Mouse (Mus musculus) liver, embryonic 14.5 days (tissue): ENCODE measurements at regions not wholly inside any gene's neighbourhood (a gene's known extent, or its start where the extent isn't known, plus 50 kb on each side); places are given as distances from the start of the nearest gene placed in this dataset.

Source experiments
- ATAC-seq: fragments of 200-750 bp; cut with Nextera tagmentation; 2 replicates; pipeline ENCODE4 v1.8.0; 2017; ENCODE audit warnings: moderate number of reproducible peaks, mild to moderate bottlenecking, moderate library complexity; ENCODE audit not compliant: insufficient read depth
- DNase-seq, 3 experiments: peaks; one replicate each; pipeline ENCODE4 v3.0.0-alpha.2; 2012 to 2013; ENCODE audit warnings: low read depth in 3 of 3, low spot score in 3 of 3
- H3K27ac ChIP-seq: fragments of 300-500 bp; sonication (generic); 2 replicates; pipeline ENCODE4 v1.5.1; 2014; ENCODE audit warnings: moderate library complexity, mild to moderate bottlenecking, control low read depth, inconsistent platforms
- H3K27me3 ChIP-seq: fragments of 300-500 bp; sonication (generic); 2 replicates; pipeline ENCODE4 v1.6.1; 2014; ENCODE audit warnings: mild to moderate bottlenecking, low read length, moderate library complexity; ENCODE audit not compliant: control insufficient read depth, insufficient read depth
- H3K36me3 ChIP-seq: fragments of 300-500 bp; sonication (generic); replicated peaks from 2 replicates; pipeline ENCODE4 v1.6.1; 2014; ENCODE audit warnings: low read depth; ENCODE audit not compliant: control insufficient read depth, insufficient read depth
- H3K4me1 ChIP-seq, 2 experiments: fragments of 200-500 bp in 1 of 2; fragments of 300-500 bp in 1 of 2; sonication (generic) in 1 of 2; replicated peaks; 2 replicates each; pipeline ENCODE4 v1.6.1; 2012 to 2014; ENCODE audit warnings: antibody characterized with exemption in 1 of 2, inconsistent platforms in 1 of 2, low read length in 1 of 2; ENCODE audit not compliant: control insufficient read depth in 2 of 2, insufficient read depth in 2 of 2
- H3K4me2 ChIP-seq: fragments of 300-500 bp; sonication (generic); 2 replicates; pipeline ENCODE4 v1.6.1; 2014; ENCODE audit warnings: low read depth, mild to moderate bottlenecking, control low read depth, moderate library complexity
- H3K4me3 ChIP-seq, 2 experiments: fragments of 200-500 bp in 1 of 2; fragments of 300-500 bp in 1 of 2; sonication (generic) in 1 of 2; 2 replicates each; pipeline ENCODE4 v1.5.1; 2012 to 2014; ENCODE audit warnings: low read depth in 2 of 2, low read length in 2 of 2, mild to moderate bottlenecking in 2 of 2, control low read depth in 1 of 2, inconsistent platforms in 1 of 2, moderate library complexity in 1 of 2; ENCODE audit not compliant: insufficient read depth in 1 of 2
- H3K9ac ChIP-seq: fragments of 300-500 bp; sonication (generic); replicated peaks from 2 replicates; pipeline ENCODE4 v1.6.1; 2014; ENCODE audit warnings: mild to moderate bottlenecking, control low read depth, moderate library complexity
- H3K9me3 ChIP-seq: fragments of 300-500 bp; sonication (generic); 2 replicates; pipeline ENCODE4 v1.6.1; 2016; ENCODE audit warnings: low read length, mixed read lengths; ENCODE audit not compliant: control insufficient read depth
- CTCF ChIP-seq: IDR thresholded peaks from 2 replicates; pipeline ENCODE4 v1.5.1; 2016; ENCODE audit warnings: antibody characterized with exemption, low read depth, control low read depth
- EP300 ChIP-seq: IDR thresholded peaks from 2 replicates; pipeline ENCODE4 v1.6.1; 2016; ENCODE audit warnings: antibody characterized with exemption, low read depth
- WGBS: fragments of 180-500 bp; shearing (Covaris S2); extraction: QIAGEN DNeasy Blood & Tissue Kit; methylation state at CpG from one replicate; pipeline ENCODE4 v1.1.7; 2014; ENCODE audit not compliant: insufficient replicate concordance; 5-methylcytosine and 5-hydroxymethylcytosine counted together

- Histone ChIP-seq H3K27me3 (no peaks in the 10 kb centered on the region), H3K4me3 (no peak overlapping the region), H3K36me3 (no peaks in the 10 kb centered on the region), H3K9ac (peak overlapping the region; percentile 18; the same call in 1 of the 2 replicates), H3K4me2 (peak overlapping the region; percentile 34; the same call in 1 of the 2 replicates), H3K9me3 (no peaks in the 10 kb centered on the region), H3K4me1 (peaks cover 17 to 26% of the 10 kb centered on the region in 2 experiments), H3K27ac (peak overlapping the region; percentile 10; the same call in 1 of the 2 replicates)
- TF ChIP-seq CTCF: no peak
- TF ChIP-seq EP300: no peak
- 20% methylated on average over 13 of the region's 13 CpGs for WGBS
- peak; percentile 42 to 44 (median 43) for DNase-seq
- ATAC-seq: peak; percentile 76
Measured at GRCm38 (mm10) chr5:64610562-64611405, 192.4 kb upstream of the Klf3 start.

DNA sequence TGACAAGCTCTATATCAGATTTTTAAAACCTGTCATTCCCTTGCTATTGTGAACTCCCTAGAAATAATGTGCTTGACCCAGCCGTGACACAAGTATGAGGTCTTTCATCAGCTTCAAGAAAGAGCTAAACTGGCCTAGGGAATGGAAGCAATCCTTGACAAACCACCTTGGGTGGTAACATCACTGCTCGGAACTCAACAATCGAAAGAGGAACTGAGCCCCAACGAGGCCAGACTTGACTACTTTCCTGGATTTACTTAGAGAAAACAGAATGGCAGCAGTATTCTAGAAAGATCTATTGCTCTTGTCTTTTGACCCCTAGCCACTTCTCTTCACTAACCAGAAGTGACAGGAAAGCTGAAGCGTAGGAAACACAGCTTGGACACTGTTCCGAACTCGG, 191.2 kb upstream of the Klf3 start:
- ATAC-seq (no peak), DNase-seq (no peak)
- H3K4me2 ChIP-seq: no peak overlapping the region
- no peaks in the 10 kb centered on the region for H3K27me3 ChIP-seq
- H3K9ac ChIP-seq: no peak overlapping the region
- H3K4me1 ChIP-seq: peaks cover 17 to 26% of the 10 kb centered on the region in 2 experiments
- H3K27ac ChIP-seq: no peak overlapping the region
- no peaks in the 10 kb centered on the region for H3K36me3 ChIP-seq
- no peak for TF ChIP-seq CTCF
- no peak; the same call in 1 of the 2 replicates for TF ChIP-seq EP300
- no peak overlapping the region for H3K4me3 ChIP-seq
- WGBS: 71% methylated on average over 7 of the region's 7 CpGs
- H3K9me3 ChIP-seq: no peaks in the 10 kb centered on the region

DNA sequence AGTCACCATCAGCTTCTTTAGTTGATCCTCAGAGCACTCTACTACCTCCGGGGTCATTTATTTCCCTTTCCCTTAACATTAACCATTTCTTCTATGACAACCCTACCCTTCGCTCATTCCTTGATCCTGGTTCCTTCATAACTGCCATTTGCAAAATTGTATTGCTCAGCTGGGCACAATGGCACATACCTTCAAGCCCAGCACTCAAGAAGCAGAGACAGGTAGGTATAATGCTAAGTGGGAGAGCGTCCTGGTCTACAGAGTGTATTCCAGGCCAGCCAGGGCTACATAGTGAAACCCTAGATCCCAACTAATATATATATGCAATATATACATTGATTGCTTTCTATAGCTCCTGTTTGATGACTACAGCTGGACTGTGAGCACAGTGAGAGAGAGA, 189.5 kb upstream of the Klf3 start:
- H3K36me3 ChIP-seq: no peaks in the 10 kb centered on the region
- no peak overlapping the region for H3K4me2 ChIP-seq
- no peak for DNase-seq
- TF ChIP-seq EP300 (no peak), CTCF (no peak)
- no peaks in the 10 kb centered on the region for H3K27me3 ChIP-seq
- H3K9me3 ChIP-seq: no peaks in the 10 kb centered on the region
- no peak overlapping the region for H3K9ac ChIP-seq
- no peak overlapping the region for H3K4me3 ChIP-seq
- no peak for ATAC-seq
- H3K4me1 ChIP-seq: peaks cover 17 to 24% of the 10 kb centered on the region in 2 experiments
- H3K27ac ChIP-seq: no peak overlapping the region
- WGBS: 78% methylated on average over 3 of the region's 3 CpGs

DNA sequence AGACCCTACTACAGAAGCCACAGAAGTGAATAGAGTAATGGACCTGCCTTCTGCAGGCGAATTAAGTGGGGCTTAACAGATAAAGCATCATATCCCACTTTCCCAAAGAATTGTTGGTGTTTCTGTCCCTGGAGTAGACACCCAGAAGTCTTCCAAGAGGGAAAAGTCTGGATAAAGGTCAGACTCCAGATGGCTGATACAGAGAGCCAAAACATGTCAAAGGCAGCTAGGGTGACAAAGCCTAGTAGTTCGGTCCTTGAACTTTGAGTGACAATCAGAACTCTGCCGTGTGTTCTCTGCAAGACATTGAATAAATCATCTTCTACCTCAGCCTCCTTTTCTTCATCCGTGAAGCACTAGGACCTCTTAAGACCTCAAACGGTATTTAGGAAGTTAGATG, 185.1 kb upstream of the Klf3 start:
- no peak overlapping the region for H3K4me2 ChIP-seq
- H3K27me3 ChIP-seq: no peaks in the 10 kb centered on the region
- peaks cover 0 to 5% of the 10 kb centered on the region in 2 experiments; a peak in 3 of 4 replicates for H3K4me1 ChIP-seq
- H3K27ac ChIP-seq: no peak overlapping the region
- H3K9ac ChIP-seq: no peak overlapping the region
- DNase-seq: no peak
- no peak for ATAC-seq
- WGBS: 63% methylated on average over 5 of the region's 5 CpGs
- H3K36me3 ChIP-seq: no peaks in the 10 kb centered on the region
- H3K4me3 ChIP-seq: no peak overlapping the region
- no peaks in the 10 kb centered on the region for H3K9me3 ChIP-seq
- TF ChIP-seq EP300 (no peak), CTCF (no peak)

- H3K4me1 ChIP-seq: peaks cover 0 to 16% of the 10 kb centered on the region in 2 experiments; a peak in 3 of 4 replicates
- H3K27ac ChIP-seq: no peak overlapping the region
- H3K36me3 ChIP-seq: no peaks in the 10 kb centered on the region
- no peaks in the 10 kb centered on the region for H3K9me3 ChIP-seq
- WGBS: 69% methylated on average over 5 of the region's 5 CpGs
- H3K9ac ChIP-seq: no peak overlapping the region
- no peaks in the 10 kb centered on the region for H3K27me3 ChIP-seq
- no peak for DNase-seq
- H3K4me3 ChIP-seq: no peak overlapping the region
- H3K4me2 ChIP-seq: no peak overlapping the region
- no peak for ATAC-seq
- no peak for TF ChIP-seq CTCF
- TF ChIP-seq EP300: no peak
Measured at GRCm38 (mm10) chr5:64619752-64620151, 183.4 kb upstream of the Klf3 start.
